Mouse (Mus musculus): ENCODE data around the gene Rap1a.

The Rap1a gene

DNA sequence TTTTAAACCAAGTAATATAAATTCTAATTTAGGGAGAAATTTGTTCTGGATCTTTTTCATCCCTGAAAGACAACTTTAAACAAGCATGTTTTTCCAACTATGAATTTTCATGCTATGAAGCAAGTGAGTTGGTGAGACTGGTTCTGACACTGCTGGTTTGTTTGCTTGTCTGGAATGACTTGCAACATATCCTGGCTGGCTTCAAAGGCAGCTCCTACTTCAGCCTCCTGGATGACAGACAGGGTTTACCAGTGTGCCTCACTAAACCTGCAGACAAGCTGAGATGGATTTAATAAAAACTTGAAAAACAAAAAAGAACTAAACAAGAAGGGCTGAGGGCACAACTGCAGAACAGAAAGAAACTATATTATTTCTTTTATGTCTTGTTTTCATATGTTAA is 43.0 kb downstream of the Rap1a start:
- no peak for DNase-seq

DNA sequence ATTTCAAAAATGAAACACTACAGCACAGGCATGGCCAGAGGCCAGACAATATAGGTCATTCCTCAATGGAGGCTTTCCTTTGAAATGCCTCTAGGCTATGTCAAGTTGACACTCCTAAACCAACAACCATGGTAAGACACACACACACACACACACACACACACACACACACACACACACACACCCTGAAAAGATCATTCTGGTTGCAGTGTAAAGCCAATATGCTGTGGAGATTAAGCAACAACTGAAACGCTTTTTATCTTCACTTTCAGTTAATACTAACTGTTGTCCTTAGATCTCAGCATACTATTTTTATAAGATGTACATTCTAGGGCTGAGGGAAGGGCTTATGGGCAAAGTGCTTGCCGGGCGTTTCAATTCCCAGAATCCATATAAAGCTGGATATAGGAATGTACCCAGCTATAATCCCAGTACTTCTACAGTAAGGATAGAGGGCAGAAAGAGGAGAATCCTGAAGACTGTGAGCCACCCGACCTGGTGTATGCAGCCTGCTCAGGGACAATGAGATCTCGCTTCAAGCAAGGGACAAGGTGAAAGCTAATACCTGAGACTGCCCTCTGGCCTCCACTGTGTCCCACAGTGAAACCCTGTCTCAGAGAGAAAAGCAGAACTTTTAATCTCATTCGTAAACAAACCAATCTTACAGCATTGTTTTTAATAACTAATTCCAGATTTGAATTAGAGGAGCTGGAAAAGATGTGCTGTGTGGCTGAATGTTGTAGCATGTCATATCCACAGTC is 43.6 kb downstream of the Rap1a start:
- no peak for DNase-seq

DNA sequence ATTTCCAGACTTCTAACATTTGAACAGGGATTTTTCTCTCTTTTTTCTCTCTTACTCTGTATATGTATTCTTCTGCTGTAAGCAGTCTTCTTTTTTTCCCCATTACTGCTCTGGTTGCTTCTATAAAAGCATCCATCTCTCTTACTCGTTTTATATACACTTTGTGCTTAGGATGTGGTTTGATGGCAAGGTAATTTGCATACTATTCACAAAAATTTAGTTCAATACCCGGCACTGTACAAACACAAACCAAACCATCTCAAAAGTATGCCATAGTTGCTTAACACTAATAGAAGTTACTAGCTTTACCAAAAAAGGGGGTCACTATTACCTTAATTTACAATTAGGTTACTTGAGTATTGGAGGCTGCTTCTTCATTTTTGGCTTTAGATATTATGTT is 44.6 kb downstream of the Rap1a start:
- no peak for DNase-seq

DNA sequence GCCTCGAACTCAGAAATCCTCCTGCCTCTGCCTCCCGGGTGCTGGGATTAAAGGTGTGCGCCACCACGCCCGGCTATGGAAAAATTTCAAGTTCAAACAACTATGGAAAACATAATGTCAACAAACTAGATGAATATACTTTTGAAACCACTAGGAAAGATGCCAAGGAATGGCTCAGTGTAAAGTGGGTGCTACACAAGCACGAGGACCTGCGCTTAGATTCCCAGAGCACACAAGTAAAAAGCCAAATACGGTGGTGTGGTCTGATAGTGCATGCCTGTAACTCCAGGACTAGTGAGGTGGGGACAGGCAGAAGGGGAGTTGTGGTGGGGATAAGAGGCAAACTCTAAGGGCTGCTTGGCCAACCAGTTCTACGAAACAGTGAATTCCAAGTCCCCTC is 46.0 kb downstream of the Rap1a start:
- DNase-seq, result no peak

DNA sequence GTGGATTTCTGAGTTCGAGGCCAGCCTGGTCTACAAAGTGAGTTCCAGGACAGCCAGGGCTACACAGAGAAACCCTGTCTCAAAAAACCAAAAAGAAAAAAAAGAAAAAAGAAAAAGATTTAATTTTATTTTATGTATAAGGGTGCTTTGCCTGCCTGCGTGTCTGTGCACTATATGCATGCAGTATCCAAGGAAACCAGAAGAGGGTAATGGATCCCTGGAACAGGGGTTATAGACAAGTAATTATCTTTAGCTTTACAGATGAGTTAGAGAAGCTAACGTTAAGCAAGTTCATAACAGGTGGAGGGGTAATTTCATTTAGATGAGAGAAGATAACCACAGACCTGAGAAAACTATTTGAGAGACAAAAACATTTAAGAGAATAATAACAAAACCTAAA is 47.0 kb downstream of the Rap1a start:
- DNase-seq, result no peak

DNA sequence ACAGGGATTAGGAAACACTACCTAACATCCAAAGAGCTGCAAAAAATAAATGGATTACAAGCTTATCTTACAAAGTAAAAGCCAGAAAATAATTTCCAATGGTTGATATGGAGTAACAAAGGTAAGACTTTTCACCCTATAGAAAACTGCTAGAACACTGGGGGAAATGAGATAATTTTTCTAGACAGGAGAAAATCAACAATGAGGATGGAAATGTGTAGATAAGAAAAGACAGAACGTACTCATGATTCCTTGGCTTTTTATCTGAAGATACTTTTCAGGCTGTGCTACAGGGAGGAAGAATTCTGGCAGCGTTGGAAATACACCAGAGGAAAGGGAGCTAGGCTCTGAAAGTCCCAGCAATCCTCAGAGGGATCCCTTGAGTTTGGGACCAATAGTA is 50.3 kb downstream of the Rap1a start:
- no peak for DNase-seq

DNA sequence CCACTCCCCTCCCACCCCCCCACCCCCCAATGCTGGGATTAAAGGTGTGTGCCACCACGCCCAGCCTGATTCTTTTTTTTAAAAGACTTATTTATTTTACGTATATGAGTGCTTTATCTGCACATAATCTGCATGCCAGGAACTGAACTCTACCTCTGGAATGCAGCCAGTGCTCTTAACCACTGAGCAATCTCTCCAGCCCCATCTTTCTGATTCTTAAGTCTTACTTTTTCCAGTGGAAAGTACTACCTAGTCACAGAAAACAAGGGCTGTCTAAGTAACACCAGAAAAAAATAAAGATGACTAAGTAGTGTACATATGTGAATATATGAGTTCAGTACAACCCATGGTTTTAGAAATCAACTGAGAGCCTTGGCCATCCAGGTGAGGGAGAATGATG is 54.6 kb downstream of the Rap1a start:
- no peak for DNase-seq

DNA sequence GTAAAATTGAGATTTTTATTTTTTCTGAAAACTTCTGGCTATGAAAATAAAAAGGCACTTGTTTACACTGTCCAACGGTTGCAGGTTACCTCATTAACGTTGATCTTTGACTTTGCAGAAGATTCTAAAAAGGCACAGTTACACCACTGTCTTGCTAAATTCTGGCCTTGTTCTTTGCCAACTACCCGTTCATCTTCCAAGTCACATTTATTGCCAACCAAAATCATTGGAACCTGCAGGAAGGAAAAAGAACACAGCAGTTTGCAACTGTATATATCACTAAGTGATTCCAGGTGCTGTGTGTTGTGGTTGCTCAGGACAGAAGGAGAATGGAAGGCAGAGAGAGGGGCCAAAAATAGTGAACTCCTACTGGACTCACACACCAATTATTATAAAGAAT is 63.5 kb downstream of the Rap1a start:
- no peak for DNase-seq

DNA sequence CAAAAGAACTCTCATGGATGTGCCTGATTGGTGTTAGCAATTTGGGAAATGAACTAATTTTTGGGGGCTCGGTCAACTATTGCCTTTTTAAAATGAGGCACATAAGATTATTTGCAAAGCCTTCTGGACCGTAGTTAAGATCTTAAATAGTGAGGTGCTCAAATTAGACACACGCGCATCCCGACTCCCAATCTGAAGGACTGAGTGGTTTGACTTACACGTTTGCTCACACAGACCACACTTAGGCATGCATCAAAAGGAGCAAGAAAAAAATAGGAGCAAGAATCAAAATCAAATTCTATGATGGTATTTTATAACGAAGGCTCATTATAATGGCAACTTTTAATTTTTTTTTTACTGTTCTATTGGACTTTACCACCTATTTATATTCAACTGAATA is 64.1 kb downstream of the Rap1a start:
- no peak for DNase-seq

DNA sequence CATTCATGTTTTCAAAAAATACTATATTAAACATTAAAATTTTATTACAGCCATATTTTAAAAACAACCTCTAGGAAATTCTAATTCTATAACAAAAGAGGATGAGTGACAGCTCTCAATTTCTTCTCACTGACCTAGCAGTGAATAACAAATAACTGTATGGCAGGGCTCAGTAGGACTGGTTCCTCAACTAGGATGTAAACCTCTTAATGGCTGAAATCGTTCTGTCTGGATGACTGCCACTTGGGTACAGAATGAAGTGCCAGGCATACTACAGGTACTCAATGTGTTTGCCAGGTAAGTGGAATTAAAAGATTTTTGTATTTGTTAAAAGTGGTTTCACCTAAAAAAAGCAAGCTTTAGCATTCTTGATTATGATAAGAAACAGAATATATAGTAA is 65.0 kb downstream of the Rap1a start:
- DNase-seq, result no peak

DNA sequence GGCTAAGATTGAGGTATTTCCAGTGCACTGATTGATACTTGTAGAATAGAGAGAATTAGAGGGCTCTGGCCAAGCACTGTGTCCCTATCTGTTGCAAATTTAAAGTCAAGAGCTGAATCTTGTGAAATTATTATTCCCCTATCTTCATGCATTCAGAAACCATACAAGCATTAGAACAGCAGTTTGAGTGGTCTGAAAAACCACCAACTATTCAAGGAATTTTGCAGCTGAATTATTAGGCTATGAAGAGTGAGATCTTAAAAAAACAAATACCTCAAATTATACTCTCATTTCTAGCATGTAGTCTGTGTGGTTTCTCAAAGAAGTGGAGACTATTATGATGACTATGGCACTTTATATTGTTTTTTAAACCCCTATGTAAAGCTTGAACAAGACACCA is 65.9 kb downstream of the Rap1a start:
- DNase-seq, result no peak

DNA sequence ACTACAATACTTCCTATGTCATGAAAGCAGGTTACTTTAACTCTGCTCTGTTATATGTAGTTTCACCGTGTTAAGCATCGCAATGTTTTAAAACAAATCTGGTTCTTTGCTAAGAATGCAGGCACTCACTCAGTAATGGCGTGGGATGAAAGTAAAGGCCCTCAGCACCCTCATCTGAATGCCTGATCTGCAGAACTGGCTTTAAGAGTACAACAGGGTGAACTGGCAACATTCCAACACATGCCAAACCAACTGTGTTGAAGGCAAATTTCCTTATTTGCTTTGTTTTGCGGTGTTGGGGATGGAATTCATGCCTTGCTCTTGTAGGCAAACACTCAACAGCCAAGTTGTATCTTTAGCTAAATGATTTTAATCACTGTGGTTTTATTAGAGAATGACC is 67.6 kb downstream of the Rap1a start:
- no peak for DNase-seq

DNA sequence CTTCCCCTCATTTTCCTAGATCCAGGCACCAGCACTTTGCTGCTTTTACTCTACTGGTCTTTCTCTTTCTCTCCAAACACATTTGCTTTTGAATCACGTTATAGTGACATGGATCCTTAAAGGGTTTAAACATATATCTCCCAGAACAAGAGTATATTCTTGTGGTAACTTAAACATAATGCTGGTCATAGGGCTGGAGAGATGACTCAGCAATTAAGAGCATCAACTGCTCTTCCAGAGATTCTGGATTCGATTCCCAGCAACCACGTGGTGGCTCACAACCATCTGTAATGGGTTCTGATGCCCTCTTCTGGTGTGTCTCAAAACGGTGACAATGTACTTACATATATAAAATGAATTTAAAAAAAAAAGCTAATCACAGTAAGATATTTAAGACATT is 68.8 kb downstream of the Rap1a start:
- DNase-seq, result no peak

DNA sequence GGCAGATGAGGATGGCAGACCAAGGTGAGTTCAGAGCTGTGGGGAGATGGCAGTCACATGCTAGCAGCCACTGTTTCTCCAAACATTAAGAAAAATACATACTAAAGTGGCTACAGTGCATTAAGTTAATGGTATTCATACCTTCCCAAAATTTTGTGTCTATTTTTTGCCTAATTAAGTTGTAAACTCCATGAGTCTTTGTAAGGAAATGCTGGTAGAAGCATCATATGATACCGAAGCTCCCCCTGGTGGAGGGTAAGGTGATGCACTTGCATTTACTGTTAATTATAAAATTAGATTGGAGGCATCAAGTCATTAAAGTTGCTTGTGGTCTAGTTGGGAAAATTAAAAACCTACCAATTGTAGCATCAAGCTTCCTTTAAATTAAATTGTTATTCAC is 75.1 kb downstream of the Rap1a start:
- DNase-seq, result peak; percentile 54

DNA sequence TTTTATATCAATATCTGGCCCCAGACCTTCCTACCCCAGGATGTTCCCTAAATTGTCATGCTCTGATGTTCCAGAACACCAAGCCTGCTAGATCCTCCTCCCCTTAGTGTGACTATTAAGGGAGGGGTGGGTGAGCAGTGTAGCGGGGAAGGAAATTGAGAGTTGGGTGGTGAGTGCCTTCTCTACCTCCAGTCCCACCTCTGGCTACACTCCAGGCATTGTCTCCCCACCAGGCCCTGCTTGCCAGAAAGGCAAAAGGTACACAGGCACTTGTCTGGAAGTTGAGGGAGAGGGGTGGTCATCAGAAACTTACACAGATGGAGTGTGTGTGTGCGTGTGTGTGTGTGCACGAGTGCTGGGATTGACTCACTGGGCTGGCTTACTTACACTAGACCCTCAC is 78.6 kb downstream of the Rap1a start:
- DNase-seq, result no peak

DNA sequence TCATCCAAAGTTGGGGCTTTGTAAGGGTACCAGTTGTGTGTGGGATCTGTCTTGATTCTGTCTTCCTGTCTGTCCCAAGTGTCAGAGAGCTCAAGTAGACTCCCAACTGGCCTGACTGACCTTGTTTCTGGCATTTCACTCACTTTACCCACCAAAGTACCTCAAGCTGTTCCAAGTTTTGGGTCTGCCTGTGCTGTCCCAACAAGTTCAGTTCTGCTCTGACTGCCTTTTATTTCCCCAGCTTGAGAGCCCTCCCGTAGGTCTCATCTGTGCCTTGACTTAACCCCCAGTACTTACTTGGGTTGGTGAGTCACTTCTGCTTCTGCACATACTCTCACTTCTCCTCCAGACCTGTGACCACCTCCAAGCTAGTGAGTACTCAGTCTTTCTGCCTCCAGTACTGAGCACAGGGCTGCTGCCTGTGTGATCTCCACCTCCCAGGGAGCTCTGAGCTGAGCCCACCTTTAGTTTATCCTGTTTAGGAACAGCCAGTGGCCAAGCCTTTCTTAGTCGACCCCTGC is 79.4 kb downstream of the Rap1a start:
- DNase-seq, result no peak

DNA sequence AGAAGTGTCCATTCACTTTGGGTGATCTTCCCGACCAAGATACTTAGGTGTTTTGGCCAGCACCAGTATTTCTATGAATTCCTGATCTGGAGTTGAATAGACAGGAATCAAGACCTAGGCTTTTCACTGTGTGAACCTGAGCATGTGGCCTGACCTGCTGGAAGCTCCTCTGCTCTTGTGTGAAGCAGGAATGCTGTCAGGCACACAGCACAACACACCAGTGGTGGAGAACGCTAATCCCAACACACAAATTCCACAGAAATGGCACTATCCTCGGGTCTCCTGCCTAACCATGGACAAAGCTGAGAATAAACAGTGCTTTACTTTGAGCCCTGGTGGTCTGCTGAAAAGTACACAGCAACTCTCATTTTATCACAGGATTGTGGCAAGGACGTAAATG is 80.6 kb downstream of the Rap1a start:
- DNase-seq, result no peak

DNA sequence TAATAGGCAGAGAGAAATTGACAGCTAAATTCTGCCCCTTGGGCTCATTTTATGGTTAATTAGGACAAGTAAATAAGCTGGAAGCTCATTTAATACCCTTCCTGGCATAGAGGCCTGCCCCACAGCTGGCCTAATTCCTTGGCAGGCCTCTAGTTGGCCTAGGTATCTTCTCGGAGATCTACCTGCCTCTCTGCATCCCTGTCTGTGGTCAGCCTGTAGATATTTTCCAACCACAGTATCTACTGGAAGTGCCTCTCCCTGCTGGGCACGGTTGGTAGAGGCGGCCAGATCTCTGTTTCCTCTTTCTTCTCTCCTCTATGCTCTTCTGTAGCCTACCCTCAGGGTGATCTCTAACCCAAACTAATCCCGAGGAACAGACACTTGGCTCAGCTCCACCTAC is 81.2 kb downstream of the Rap1a start:
- DNase-seq, result no peak

DNA sequence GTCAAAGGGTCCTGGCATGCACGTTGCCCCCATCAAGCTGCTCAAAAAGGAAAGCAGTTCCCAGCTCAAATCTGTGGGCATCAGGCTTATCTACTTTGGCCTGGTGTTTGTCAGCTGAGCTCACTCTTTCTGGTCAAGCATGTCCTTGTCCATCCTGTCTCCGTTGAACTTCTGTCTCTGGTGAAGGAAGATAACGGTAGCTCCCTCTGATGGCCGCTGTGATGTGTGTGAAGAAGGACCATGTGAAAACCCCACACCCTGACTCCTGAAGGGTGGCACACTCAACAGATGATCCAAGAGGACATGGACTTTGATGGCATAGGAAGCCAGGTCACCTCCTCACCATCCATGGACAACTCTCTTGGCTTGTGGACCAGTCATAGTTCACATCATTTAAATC is 82.4 kb downstream of the Rap1a start:
- DNase-seq, result peak; percentile 30

DNA sequence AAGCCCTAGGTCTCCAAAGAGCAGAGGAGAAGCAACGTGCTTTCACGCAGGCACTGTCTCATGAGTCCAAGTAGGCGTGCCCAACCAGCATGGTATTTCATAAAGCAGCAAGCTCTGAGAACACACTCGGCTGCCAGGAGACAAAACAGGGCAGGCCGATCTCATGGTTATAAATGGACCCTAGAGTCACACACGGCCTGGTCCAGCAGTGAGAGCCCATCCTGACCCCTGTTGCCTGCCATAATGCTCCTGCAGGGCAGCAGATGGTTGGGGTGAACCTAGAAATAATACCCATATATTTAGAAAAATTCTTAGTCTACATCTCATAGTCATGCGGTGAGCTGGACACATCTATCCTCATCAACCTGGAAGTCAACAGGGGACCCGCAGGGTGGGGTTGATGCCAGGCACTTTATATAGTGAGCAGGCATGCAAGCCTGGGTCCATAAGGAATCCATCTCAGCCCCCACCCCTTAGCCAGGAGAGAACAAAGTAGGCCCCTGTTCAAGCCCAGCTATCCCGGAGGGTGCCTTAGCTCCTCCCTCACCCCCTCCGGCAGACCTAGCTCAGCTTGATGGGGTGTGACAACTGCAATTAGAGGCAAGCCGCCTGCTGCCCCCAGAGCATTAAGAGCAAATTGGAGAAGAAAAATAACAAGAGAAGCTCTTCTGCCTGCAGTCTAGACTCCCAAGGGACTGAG is 83.1 kb downstream of the Rap1a start:
- peak; percentile 74 for DNase-seq

DNA sequence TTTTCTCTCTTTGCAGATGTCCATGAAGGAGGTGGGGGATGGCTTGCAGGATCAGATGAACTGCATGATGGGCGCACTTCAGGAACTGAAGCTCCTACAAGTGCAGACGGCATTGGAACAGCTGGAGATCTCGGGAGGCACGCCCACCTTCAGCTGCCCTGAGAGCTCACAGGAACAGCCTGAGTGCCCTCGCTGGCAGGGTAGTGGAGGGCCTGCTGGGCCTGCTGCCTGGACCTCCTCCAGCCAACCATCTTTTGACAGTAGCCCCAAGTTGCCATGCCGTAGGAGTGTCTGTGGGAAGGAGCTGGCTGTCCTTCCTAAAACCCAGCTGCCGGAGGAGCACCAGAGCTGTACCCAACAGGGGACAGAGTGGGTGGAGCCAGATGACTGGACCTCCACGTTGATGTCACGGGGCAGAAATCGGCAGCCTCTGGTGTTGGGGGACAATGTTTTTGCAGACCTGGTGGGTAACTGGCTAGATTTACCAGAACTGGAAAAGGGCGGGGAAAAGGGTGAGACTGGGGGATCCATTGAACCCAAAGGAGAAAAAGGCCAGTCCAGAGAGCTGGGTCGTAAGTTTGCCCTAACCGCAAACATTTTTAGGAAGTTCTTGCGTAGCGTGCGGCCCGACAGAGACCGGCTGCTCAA is 84.7 kb downstream of the Rap1a start:
- peak; percentile 59 for DNase-seq

DNA sequence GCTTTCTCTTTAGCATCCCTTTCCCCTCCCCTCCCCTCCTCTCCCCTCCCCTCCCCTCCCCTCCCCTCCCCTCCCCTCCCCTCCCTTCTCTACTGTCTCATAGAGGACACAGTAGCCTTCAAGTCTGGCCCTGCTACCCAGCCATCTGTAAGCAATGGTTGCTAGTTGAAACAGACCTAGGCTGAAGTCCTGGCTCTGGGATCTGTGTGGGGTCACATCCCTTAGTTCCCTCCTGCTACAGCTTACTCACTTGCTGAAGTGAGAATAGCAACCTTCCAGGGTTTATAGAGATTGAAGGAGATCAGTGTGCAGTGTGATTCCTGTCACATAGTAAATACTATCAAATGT is 86.3 kb downstream of the Rap1a start:
- no peak for DNase-seq

DNA sequence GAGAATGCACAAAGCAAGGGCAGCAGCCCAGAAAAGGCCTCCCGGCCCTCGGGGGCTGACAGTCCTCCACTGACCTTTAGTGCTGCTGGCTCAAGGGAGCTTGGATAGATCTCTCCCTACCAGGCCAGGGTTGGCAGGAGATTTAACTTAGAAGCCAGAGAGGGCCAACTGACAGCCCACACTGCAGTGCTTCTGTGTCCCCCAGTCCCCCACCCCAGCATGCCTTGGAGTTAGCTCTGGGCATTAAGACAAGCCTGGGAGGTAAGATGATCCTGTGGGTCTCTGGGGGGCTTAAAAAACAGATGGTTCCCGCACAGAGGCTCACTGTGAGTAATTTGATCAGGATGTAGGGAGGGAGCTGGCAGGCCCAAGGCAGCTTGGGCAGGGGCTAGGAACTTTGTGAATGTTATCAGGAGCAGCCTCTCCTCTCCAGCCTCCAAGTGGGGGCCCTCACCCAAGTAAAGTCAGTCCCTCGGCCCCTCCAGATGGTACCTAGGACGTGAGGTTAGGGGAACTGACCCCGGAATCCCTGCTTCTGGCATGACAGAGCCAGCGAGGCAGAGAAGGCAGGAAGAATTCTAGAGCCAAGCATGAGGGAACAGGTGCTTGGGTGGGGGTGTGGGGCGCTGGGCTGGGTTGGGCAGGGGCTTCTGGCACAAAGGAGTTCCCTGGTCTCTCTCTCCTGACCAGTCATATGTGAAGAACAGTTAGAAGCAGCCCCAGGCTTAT is 86.9 kb downstream of the Rap1a start:
- DNase-seq, result peak; percentile 59

DNA sequence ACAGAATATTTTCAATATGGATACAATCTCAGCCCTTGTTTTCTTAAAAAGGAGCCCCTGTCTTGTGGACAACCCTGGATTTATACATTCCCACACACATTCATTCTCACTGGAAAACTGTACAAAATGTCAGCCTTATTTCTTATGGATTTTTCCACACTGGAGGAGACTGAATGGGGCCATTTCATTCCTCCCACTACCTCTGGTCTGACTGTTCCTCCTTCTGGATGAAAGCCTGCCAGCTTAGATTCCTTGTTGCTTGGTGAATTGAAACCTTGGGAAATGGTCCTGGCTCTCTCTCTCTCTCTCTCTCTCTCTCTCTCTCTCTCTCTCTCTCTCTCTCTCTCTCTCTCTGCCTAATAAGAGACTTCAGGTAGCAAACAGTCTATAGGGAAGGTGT is 88.3 kb downstream of the Rap1a start:
- no peak for DNase-seq
